Mouse (Mus musculus) liver, embryonic 14.5 days (tissue): ENCODE data around the gene Lrrc46.
A peak's percentile ranks its signal among the peaks of the same experiment; 100 is the strongest.

ENCODE experiments used
- CTCF ChIP-seq: IDR thresholded peaks from 2 replicates; pipeline ENCODE4 v1.5.1; 2016; ENCODE audit warnings: antibody characterized with exemption, low read depth, control low read depth
- EP300 ChIP-seq: IDR thresholded peaks from 2 replicates; pipeline ENCODE4 v1.6.1; 2016; ENCODE audit warnings: antibody characterized with exemption, low read depth

- peak; percentile 48 for TF ChIP-seq CTCF
- TF ChIP-seq EP300 = no peak
These were observed 22.7 kb upstream of the Lrrc46 start for GRCm38 (mm10) chr11:97063921-97064295.
